In the genomic region with DNA sequence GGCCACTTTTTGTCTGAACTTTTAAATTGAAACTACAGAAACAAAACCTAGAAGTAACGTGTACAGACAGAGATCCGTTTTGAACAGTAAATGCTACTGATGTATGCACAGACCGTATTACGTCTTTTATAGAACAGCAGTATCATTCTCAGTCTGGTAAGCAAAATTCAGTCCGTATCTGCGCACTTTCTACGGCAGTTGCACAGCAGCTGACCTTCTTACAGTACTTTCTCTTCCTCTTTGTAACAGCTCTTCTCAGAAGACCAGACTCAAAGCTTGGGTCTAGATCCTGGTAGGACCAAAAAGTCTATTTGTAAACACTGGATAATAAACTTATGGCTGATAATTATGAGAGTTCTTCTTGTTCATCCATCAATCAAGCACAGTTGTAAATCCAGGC, we compare ENCODE assay signal across 18 mouse cellular contexts.
DNase-seq lines count a peak whose midpoint lies in the region; ATAC-seq lines count a peak whose summit lies in the region.
"Had no signal": no experiment of that assay in that cellular context is flagged by ENCODE, and none has a peak within 500 bp of the region (broad histone marks: within the 10 kb centered on the region; RNA-seq: fewer than 3 reads in every experiment).

No protein-coding gene starts in this region.

- peak overlapping the region; percentile 73 for H3K4me2 ChIP-seq in hindbrain, embryonic 13.5 days
- peak overlapping the region; percentile 87 for H3K4me2 ChIP-seq in midbrain, embryonic 14.5 days (ENCODE audit: low read length)
- H3K4me2 ChIP-seq: lung, embryonic 15.5 days; stomach, embryonic 15.5 days had no signal

- no peak overlapping the region for H3K9ac ChIP-seq in hindbrain, embryonic 13.5 days
- no peak overlapping the region for H3K9ac ChIP-seq in midbrain, embryonic 14.5 days (replicated peaks; ENCODE audit: low read length)
- H3K9ac ChIP-seq: lung, embryonic 15.5 days; stomach, embryonic 15.5 days had no signal

- no peaks in the 10 kb centered on the region for H3K9me3 ChIP-seq in hindbrain, embryonic 13.5 days
- 0 out of 2 replicates have a peak, but pooled peaks cover 2% of the 10 kb centered on the region for H3K9me3 ChIP-seq in hindbrain, embryonic 10.5 days
- peaks cover 2% of the 10 kb centered on the region; the same call in 1 of the 2 replicates for H3K9me3 ChIP-seq in midbrain, embryonic 14.5 days (ENCODE audit: control insufficient read depth, low read length)
- H3K9me3 ChIP-seq: lung, embryonic 15.5 days; stomach, embryonic 15.5 days had no signal

- DNase-seq in hindbrain, embryonic 10.5 days (ENCODE audit: low spot score), result no peak
- peak; percentile 44 to 45 for DNase-seq in spleen, postnatal 36 days (ENCODE audit: low spot score in 2 of 2)
- DNase-seq in spleen, adult 12 weeks (ENCODE audit: low spot score), result no peak
- DNase-seq in midbrain, embryonic 14.5 days, result no peak
- DNase-seq in kidney, adult 11 months, result no peak
- DNase-seq in adrenal gland, adult (ENCODE audit: inconsistent age in 2 of 2, low spot score in 1 of 2), result no peak
- DNase-seq: adrenal gland, postnatal 25 days; cerebellum, adult 11 months; gastrocnemius, postnatal 10 days; heart, postnatal 10 days; kidney, adult 18-20 months; retina, postnatal 1 day; thymus, postnatal 36 days had no signal

- peaks cover 54% of the 10 kb centered on the region for H3K4me1 ChIP-seq in hindbrain, embryonic 13.5 days (replicated peaks)
- H3K4me1 ChIP-seq in hindbrain, embryonic 10.5 days (replicated peaks), result peaks cover 10% of the 10 kb centered on the region
- H3K4me1 ChIP-seq in midbrain, embryonic 14.5 days (ENCODE audit: control insufficient read depth, insufficient read depth, low read length), result peaks cover 43% of the 10 kb centered on the region

- no peak for ATAC-seq in hindbrain, embryonic 13.5 days (ENCODE audit: low FRiP score)
- no peak for ATAC-seq in midbrain, embryonic 14.5 days (ENCODE audit: low FRiP score, low TSS enrichment)

- 0 out of 2 replicates have a peak, but pooled peaks cover 2% of the 10 kb centered on the region for H3K36me3 ChIP-seq in hindbrain, embryonic 13.5 days
- H3K36me3 ChIP-seq in hindbrain, embryonic 10.5 days, result no peaks in the 10 kb centered on the region
- no peaks in the 10 kb centered on the region for H3K36me3 ChIP-seq in midbrain, embryonic 14.5 days (ENCODE audit: control insufficient read depth, insufficient read depth, low read length)
- H3K36me3 ChIP-seq: lung, embryonic 15.5 days; stomach, embryonic 15.5 days had no signal

- H3K27me3 ChIP-seq in hindbrain, embryonic 13.5 days, result no peaks in the 10 kb centered on the region
- H3K27me3 ChIP-seq in hindbrain, embryonic 10.5 days (ENCODE audit: insufficient read depth, poor library complexity, severe bottlenecking), result no peaks in the 10 kb centered on the region
- H3K27me3 ChIP-seq in midbrain, embryonic 14.5 days (ENCODE audit: control insufficient read depth, insufficient read depth, low read length), result no peaks in the 10 kb centered on the region
- H3K27me3 ChIP-seq: CH12.LX; lung, embryonic 15.5 days; stomach, embryonic 15.5 days had no signal

- WGBS in hindbrain, embryonic 13.5 days, result 84% methylated on average over 7 of the region's 7 CpGs
- 91% methylated on average over 7 of the region's 7 CpGs for WGBS in hindbrain, embryonic 10.5 days
- 90% methylated on average over 7 of the region's 7 CpGs for WGBS in midbrain, embryonic 14.5 days

- no peak overlapping the region for H3K27ac ChIP-seq in hindbrain, embryonic 13.5 days
- H3K27ac ChIP-seq in hindbrain, embryonic 10.5 days, result no peak overlapping the region
- H3K27ac ChIP-seq in midbrain, embryonic 14.5 days (replicated peaks; ENCODE audit: low read depth, low read length), result no peak overlapping the region
- H3K27ac ChIP-seq: lung, embryonic 15.5 days; stomach, embryonic 15.5 days had no signal

- H3K4me3 ChIP-seq in hindbrain, embryonic 13.5 days, result peak overlapping the region; percentile 17; the same call in 1 of the 2 replicates
- no peak overlapping the region for H3K4me3 ChIP-seq in hindbrain, embryonic 10.5 days
- 0 out of 2 replicates have a peak overlapping the region, but pooled peaks have one; percentile 9 for H3K4me3 ChIP-seq in midbrain, embryonic 14.5 days (replicated peaks; ENCODE audit: low read depth, low read length)
- H3K4me3 ChIP-seq: lung, embryonic 15.5 days; myocyte; stomach, embryonic 15.5 days had no signal

Comparison
In these comparisons a context has a peak if more than half of its experiments do, and no peak if none do; other contexts are left out.
1. DNase-seq: peak in spleen, postnatal 36 days (2 of 2); none in hindbrain, embryonic 10.5 days (single experiment), spleen, adult 12 weeks (single experiment), midbrain, embryonic 14.5 days (single experiment), kidney, adult 11 months (single experiment) and adrenal gland, adult (0 of 2).